In genomic region chr1:194281941-194282340, GRCm38 (mm10) we compare ENCODE assay signal across 17 mouse cellular contexts.
DNase-seq lines count a peak whose midpoint lies in the region; ATAC-seq and TF ChIP-seq lines count a peak whose summit lies in the region.
"Had no signal": no experiment of that assay in that cellular context is flagged by ENCODE, and none has a peak within 500 bp of the region (broad histone marks: within the 10 kb centered on the region; RNA-seq: fewer than 3 reads in every experiment).

No protein-coding gene starts in this region.

- peak; percentile 21 for DNase-seq in layer of hippocampus, adult 11-12 months (ENCODE audit: low spot score)
- DNase-seq in layer of hippocampus, adult 9-10 months (ENCODE audit: low spot score), result no peak
- DNase-seq in midbrain, embryonic 11.5 days (ENCODE audit: low spot score, missing footprints), result peak; percentile 68
- no peak for DNase-seq in midbrain, postnatal 0 days (ENCODE audit: low spot score)
- DNase-seq in adrenal gland, postnatal 14 days, result peak; percentile 7
- DNase-seq in c-Kit-positive CD71-positive TER-119-positive erythroid progenitor cells, embryonic 14.5 days (ENCODE audit: low spot score), result no peak
- DNase-seq: cerebellum, adult 11-12 months; cerebellum, adult 9-10 months; cerebellum, postnatal 25 days; gastrocnemius, postnatal 36 days; heart, adult 11 months; heart, postnatal 10 days had no signal

- H3K27me3 ChIP-seq in midbrain, embryonic 11.5 days (ENCODE audit: control insufficient read depth, insufficient read depth, low read length), result no peaks in the 10 kb centered on the region
- no peaks in the 10 kb centered on the region for H3K27me3 ChIP-seq in midbrain, postnatal 0 days (ENCODE audit: insufficient read depth, low read length)
- H3K27me3 ChIP-seq: embryonic facial prominence, embryonic 12.5 days; forebrain, embryonic 15.5 days had no signal

- no peaks in the 10 kb centered on the region for H3K9me3 ChIP-seq in midbrain, embryonic 11.5 days (ENCODE audit: control insufficient read depth, low read length)
- H3K9me3 ChIP-seq in midbrain, postnatal 0 days (ENCODE audit: low read length), result no peaks in the 10 kb centered on the region
- H3K9me3 ChIP-seq: embryonic facial prominence, embryonic 12.5 days; forebrain, embryonic 15.5 days had no signal

- TF ChIP-seq CTCF in midbrain, postnatal 0 days (IDR thresholded peaks at IDR 0.05), result no peak

- no peak overlapping the region for H3K27ac ChIP-seq in midbrain, embryonic 11.5 days (ENCODE audit: low read depth, low read length)
- no peak overlapping the region for H3K27ac ChIP-seq in midbrain, postnatal 0 days (ENCODE audit: low read depth, low read length)
- H3K27ac ChIP-seq: embryonic facial prominence, embryonic 12.5 days; forebrain, embryonic 15.5 days; hindbrain, embryonic 14.5 days had no signal

- no peaks in the 10 kb centered on the region for H3K36me3 ChIP-seq in midbrain, embryonic 11.5 days (ENCODE audit: control insufficient read depth, insufficient read depth, low read length)
- H3K36me3 ChIP-seq in midbrain, postnatal 0 days (ENCODE audit: insufficient read depth, low read length), result no peaks in the 10 kb centered on the region
- H3K36me3 ChIP-seq: embryonic facial prominence, embryonic 12.5 days; forebrain, embryonic 15.5 days had no signal

- H3K9ac ChIP-seq in midbrain, embryonic 11.5 days (ENCODE audit: low read length), result no peak overlapping the region
- H3K9ac ChIP-seq in midbrain, postnatal 0 days (replicated peaks; ENCODE audit: low read length, poor library complexity, severe bottlenecking), result no peak overlapping the region
- H3K9ac ChIP-seq: embryonic facial prominence, embryonic 12.5 days; forebrain, embryonic 15.5 days; hindbrain, embryonic 14.5 days had no signal

- ATAC-seq in midbrain, embryonic 11.5 days (ENCODE audit: low FRiP score), result no peak
- ATAC-seq in midbrain, postnatal 0 days (ENCODE audit: low FRiP score), result no peak
- ATAC-seq in megakaryocyte, adult 5-6 weeks (ENCODE audit: poor library complexity, severe bottlenecking), result no peak
- ATAC-seq: forebrain, embryonic 15.5 days; intestine, embryonic 16.5 days had no signal

- no peak overlapping the region for H3K4me2 ChIP-seq in midbrain, embryonic 11.5 days
- no peak overlapping the region for H3K4me2 ChIP-seq in midbrain, postnatal 0 days (ENCODE audit: low read depth, low read length, poor library complexity, severe bottlenecking)
- H3K4me2 ChIP-seq: embryonic facial prominence, embryonic 12.5 days; forebrain, embryonic 15.5 days; hindbrain, embryonic 14.5 days had no signal

- H3K4me3 ChIP-seq in midbrain, embryonic 11.5 days (ENCODE audit: low read depth, low read length), result no peak overlapping the region
- no peak overlapping the region for H3K4me3 ChIP-seq in midbrain, postnatal 0 days (ENCODE audit: low read depth, low read length)
- H3K4me3 ChIP-seq: embryonic facial prominence, embryonic 12.5 days; forebrain, embryonic 15.5 days had no signal

- 64% methylated on average over 3 of the region's 3 CpGs for WGBS in midbrain, embryonic 11.5 days
- 56% methylated on average over 3 of the region's 3 CpGs for WGBS in midbrain, postnatal 0 days

- no peaks in the 10 kb centered on the region for H3K4me1 ChIP-seq in midbrain, embryonic 11.5 days (ENCODE audit: control insufficient read depth, insufficient read depth, low read length)
- H3K4me1 ChIP-seq in midbrain, postnatal 0 days (ENCODE audit: insufficient read depth, low read length), result no peaks in the 10 kb centered on the region
- H3K4me1 ChIP-seq: embryonic facial prominence, embryonic 12.5 days; forebrain, embryonic 15.5 days had no signal

Comparison
In these comparisons a context has a peak if more than half of its experiments do, and no peak if none do; other contexts are left out.
1. DNase-seq: peak in layer of hippocampus, adult 11-12 months (single experiment), midbrain, embryonic 11.5 days (single experiment) and adrenal gland, postnatal 14 days (single experiment); none in layer of hippocampus, adult 9-10 months (single experiment), midbrain, postnatal 0 days (single experiment) and c-Kit-positive CD71-positive TER-119-positive erythroid progenitor cells, embryonic 14.5 days (single experiment).